Mouse (Mus musculus) megakaryocyte, embryonic 14.5 days (primary cell): ENCODE data around the gene Mast4.

Experiments used
- FLI1 ChIP-seq: IDR thresholded peaks from 2 replicates; pipeline ENCODE4 v1.6.1; 2012; ENCODE audit warnings: low read length, inconsistent platforms, mixed read lengths
- GATA1 ChIP-seq: IDR thresholded peaks from 3 replicates; pipeline ENCODE4 v1.6.1; 2012; ENCODE audit warnings: mixed read lengths, low read length, inconsistent platforms, borderline replicate concordance

DNA sequence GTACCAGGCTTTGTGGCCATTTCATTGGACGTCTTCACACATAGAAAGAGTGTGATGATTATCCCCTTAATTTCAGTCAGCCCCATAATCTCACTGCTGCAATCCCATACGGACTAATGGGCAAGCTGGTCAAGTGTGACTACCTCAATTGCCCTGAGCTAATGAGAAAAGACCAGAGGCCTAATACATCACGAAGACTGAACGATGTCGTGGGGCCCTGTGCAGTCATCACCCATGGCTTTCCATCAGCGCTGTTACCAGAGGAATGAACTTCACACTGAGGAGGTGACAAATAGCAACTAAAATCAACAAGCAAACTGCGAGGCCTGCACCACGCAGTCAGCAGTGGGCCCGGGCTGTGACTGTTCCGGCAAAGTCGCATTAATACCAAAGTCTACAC lies 344.7 kb downstream of the Mast4 start:
- TF ChIP-seq GATA1 (no peak), FLI1 (no peak)
